ENCODE assay signal across 24 mouse cellular contexts in genomic region chr11:67577472-67577871, GRCm38 (mm10).
DNase-seq lines count a peak whose midpoint lies in the region; ATAC-seq and TF ChIP-seq lines count a peak whose summit lies in the region.
"Had no signal": no experiment of that assay in that cellular context is flagged by ENCODE, and none has a peak within 500 bp of the region (broad histone marks: within the 10 kb centered on the region; RNA-seq: fewer than 3 reads in every experiment).

No protein-coding gene starts in this region.

- intact Hi-C loops in heart, postnatal 14 days (cut with DNase I), result no loop called here

- dilution Hi-C loops in CH12.LX (cut with MboI; ENCODE audit: extremely low pct_ligation_motif_present, extremely low pct_unique_long_range_greater_than_20kb, low sequenced_read_pairs), result no loop called here

- peak; percentile 91 for TF ChIP-seq EP300 in CH12.LX (IDR thresholded peaks at IDR 0.05; ENCODE audit: low read length)

- TF ChIP-seq POLR2A in CH12.LX (IDR thresholded peaks at IDR 0.05; ENCODE audit: low read depth, low read length), result peak; percentile 31; the same call in 1 of the 2 replicates
- TF ChIP-seq POLR2A in bone marrow macrophage, adult 2 months (IDR thresholded peaks at IDR 0.05; ENCODE audit: borderline replicate concordance, low read depth, low read length), result no peak

- TF ChIP-seq CTCF in CH12.LX (conservative IDR thresholded peaks at IDR 0.05 in 1 of 2, IDR thresholded peaks at IDR 0.05 in 1 of 2; ENCODE audit: low read depth in 2 of 2, low read length in 2 of 2), result no peak
- no peak for TF ChIP-seq CTCF in bone marrow macrophage, adult 2 months (IDR thresholded peaks at IDR 0.05; ENCODE audit: low read depth, low read length)

- H3K79me2 ChIP-seq in CH12.LX (replicated peaks; ENCODE audit: control insufficient read depth, extremely low read depth, insufficient read depth, poor library complexity, severe bottlenecking), result no peaks in the 10 kb centered on the region

- H3K4me2 ChIP-seq in heart, embryonic 14.5 days (ENCODE audit: low read length), result no peak overlapping the region
- no peak overlapping the region for H3K4me2 ChIP-seq in kidney, embryonic 16.5 days (replicated peaks; ENCODE audit: low read depth, low read length)
- H3K4me2 ChIP-seq in CH12.LX (ENCODE audit: insufficient read depth, low read depth, poor library complexity, severe bottlenecking), result peak overlapping the region; percentile 92
- H3K4me2 ChIP-seq: liver, embryonic 15.5 days; lung, embryonic 15.5 days; midbrain, embryonic 11.5 days; neural tube, embryonic 15.5 days had no signal

- H3K4me3 ChIP-seq in heart, embryonic 14.5 days (ENCODE audit: control insufficient read depth in 1 of 2, insufficient read depth in 1 of 2, low read depth in 1 of 2, low read length in 2 of 2), result no peak overlapping the region
- no peak overlapping the region for H3K4me3 ChIP-seq in kidney, embryonic 16.5 days (ENCODE audit: low read length)
- H3K4me3 ChIP-seq in CH12.LX (replicated peaks in 1 of 3; ENCODE audit: low read depth in 2 of 3, low read length in 2 of 3, poor library complexity in 1 of 3), result peak overlapping the region; percentile 47 to 53 (median 50)
- no peak overlapping the region for H3K4me3 ChIP-seq in bone marrow macrophage, adult 2 months (ENCODE audit: insufficient read depth, low read length)
- H3K4me3 ChIP-seq: forebrain, embryonic 10.5 days; hindbrain, embryonic 10.5 days; liver, embryonic 15.5 days; lung, embryonic 15.5 days; neural tube, embryonic 15.5 days had no signal

- no peak; the same call in 1 of the 2 replicates for TF ChIP-seq RAD21 in CH12.LX (IDR thresholded peaks at IDR 0.05; ENCODE audit: low read depth, low read length)

- H3K27me3 ChIP-seq in heart, embryonic 14.5 days (ENCODE audit: control insufficient read depth, insufficient read depth, low read length), result no peaks in the 10 kb centered on the region
- H3K27me3 ChIP-seq in kidney, embryonic 16.5 days (ENCODE audit: insufficient read depth, low read length), result no peaks in the 10 kb centered on the region
- H3K27me3 ChIP-seq in CH12.LX (replicated peaks), result no peaks in the 10 kb centered on the region
- H3K27me3 ChIP-seq: liver, embryonic 15.5 days; lung, embryonic 15.5 days; neural tube, embryonic 15.5 days had no signal

- no peak overlapping the region for H3K9ac ChIP-seq in heart, embryonic 14.5 days (ENCODE audit: low read length)
- no peak overlapping the region for H3K9ac ChIP-seq in kidney, embryonic 16.5 days (replicated peaks; ENCODE audit: low read length)
- peak overlapping the region; percentile 54 for H3K9ac ChIP-seq in CH12.LX (ENCODE audit: insufficient read depth, low read depth)
- H3K9ac ChIP-seq: liver, embryonic 15.5 days; lung, embryonic 15.5 days; neural tube, embryonic 15.5 days had no signal

- 0 out of 4 replicates have a peak overlapping the region, but pooled peaks have one; percentile 12 to 21 for H3K27ac ChIP-seq in heart, embryonic 14.5 days (replicated peaks in 1 of 2; ENCODE audit: control insufficient read depth in 1 of 2, insufficient read depth in 1 of 2, low read depth in 2 of 2, low read length in 2 of 2)
- peak overlapping the region; percentile 57; the same call in 1 of the 2 replicates for H3K27ac ChIP-seq in kidney, embryonic 16.5 days (ENCODE audit: low read length)
- H3K27ac ChIP-seq in CH12.LX (ENCODE audit: insufficient read depth, low read depth), result peak overlapping the region; percentile 95
- H3K27ac ChIP-seq in bone marrow macrophage, adult 2 months (ENCODE audit: insufficient read depth, low read depth, low read length), result peak overlapping the region; percentile 95
- H3K27ac ChIP-seq: forebrain, embryonic 10.5 days; kidney, postnatal 0 days; liver, embryonic 15.5 days; lung, embryonic 15.5 days; neural tube, embryonic 15.5 days had no signal

- no peaks in the 10 kb centered on the region for H3K36me3 ChIP-seq in heart, embryonic 14.5 days (ENCODE audit: control insufficient read depth, insufficient read depth, low read length)
- H3K36me3 ChIP-seq in kidney, embryonic 16.5 days (ENCODE audit: insufficient read depth, low read length), result no peaks in the 10 kb centered on the region
- H3K36me3 ChIP-seq in CH12.LX (replicated peaks in 1 of 2; ENCODE audit: control insufficient read depth in 1 of 2, insufficient read depth in 1 of 2, low read length in 1 of 2), result peaks cover 0 to 13% of the 10 kb centered on the region in 2 experiments
- H3K36me3 ChIP-seq: forebrain, embryonic 10.5 days; hindbrain, embryonic 10.5 days; liver, embryonic 15.5 days; lung, embryonic 15.5 days; neural tube, embryonic 15.5 days had no signal

- 73% methylated on average over 5 of the region's 5 CpGs for WGBS in heart, embryonic 14.5 days
- WGBS in kidney, embryonic 16.5 days, result 55% methylated on average over 5 of the region's 5 CpGs

- H3K9me3 ChIP-seq in heart, embryonic 14.5 days (ENCODE audit: control insufficient read depth, low read length), result no peaks in the 10 kb centered on the region
- no peaks in the 10 kb centered on the region for H3K9me3 ChIP-seq in kidney, embryonic 16.5 days (ENCODE audit: low read length)
- no peaks in the 10 kb centered on the region for H3K9me3 ChIP-seq in CH12.LX (replicated peaks; ENCODE audit: low read length)
- H3K9me3 ChIP-seq: forebrain, embryonic 10.5 days; hindbrain, embryonic 10.5 days; liver, embryonic 15.5 days; lung, embryonic 15.5 days; neural tube, embryonic 15.5 days had no signal

- DNase-seq in heart, postnatal 14 days, result no peak
- no peak for DNase-seq in kidney, postnatal 25 days
- peak; percentile 87 for DNase-seq in CH12.LX (ENCODE audit: extremely low read depth)
- DNase-seq in spleen, postnatal 10 days (ENCODE audit: low spot score in 2 of 2), result no peak
- DNase-seq: adrenal gland, postnatal 25 days; cerebellum, adult 11 months; cerebellum, adult 9-11 months; gastrocnemius, postnatal 14 days; liver; right cerebral cortex, adult 18-20 months; thymus, adult 2 months; thymus, postnatal 4 days had no signal

- ATAC-seq in heart, embryonic 14.5 days (ENCODE audit: insufficient number of reproducible peaks, insufficient read depth, low FRiP score, low read depth), result no peak
- no peak for ATAC-seq in kidney, embryonic 16.5 days (ENCODE audit: low FRiP score, low TSS enrichment)
- ATAC-seq: forebrain, embryonic 16.5 days; intestine, postnatal 0 days had no signal

- in situ Hi-C loops in CH12.LX (cut with MboI; ENCODE audit: low pct_ligation_motif_present, low pct_unique_long_range_greater_than_20kb, low sequenced_read_pairs), result no loop called here

- H3K4me1 ChIP-seq in heart, embryonic 14.5 days (ENCODE audit: control insufficient read depth in 2 of 2, insufficient read depth in 2 of 2, low read length in 2 of 2), result peaks cover 17 to 18% of the 10 kb centered on the region in 2 experiments
- peaks cover 43% of the 10 kb centered on the region for H3K4me1 ChIP-seq in kidney, embryonic 16.5 days (ENCODE audit: insufficient read depth, low read length)
- H3K4me1 ChIP-seq in CH12.LX (ENCODE audit: control insufficient read depth in 1 of 2, insufficient read depth in 2 of 2), result peaks cover 40 to 89% of the 10 kb centered on the region in 2 experiments
- H3K4me1 ChIP-seq in bone marrow macrophage, adult 2 months (ENCODE audit: control insufficient read depth, insufficient read depth, low read length), result peaks cover 81% of the 10 kb centered on the region

TF ChIP-seq in CH12.LX, 34 proteins besides CTCF, POLR2A, EP300 and RAD21 (continues in another document):
- peak; percentile 74; the same call in 1 of the 2 replicates for TF ChIP-seq MAFK (IDR thresholded peaks at IDR 0.05; ENCODE audit: insufficient replicate concordance, low read length)
- peak; percentile 98 for TF ChIP-seq MEF2A (IDR thresholded peaks at IDR 0.05; ENCODE audit: borderline replicate concordance, low read depth, low read length)
- no peak for TF ChIP-seq ZMIZ1 (IDR thresholded peaks at IDR 0.05; ENCODE audit: low read depth, low read length)
- TF ChIP-seq ELF1 (IDR thresholded peaks at IDR 0.05; ENCODE audit: low read depth, low read length), result no peak
- no peak for TF ChIP-seq ZKSCAN1 (IDR thresholded peaks at IDR 0.05; ENCODE audit: borderline replicate concordance, low read depth, low read length)
- TF ChIP-seq USF1 (IDR thresholded peaks at IDR 0.05; ENCODE audit: low read depth, low read length), result no peak
- peak; percentile 97 for TF ChIP-seq ETS1 (conservative IDR thresholded peaks at IDR 0.05; ENCODE audit: low read depth, low read length)
- no peak for TF ChIP-seq USF2 (conservative IDR thresholded peaks at IDR 0.05; ENCODE audit: low read depth, low read length)
- TF ChIP-seq PAX5 (IDR thresholded peaks at IDR 0.05; ENCODE audit: low read length), result no peak
- no peak for TF ChIP-seq KAT2A (IDR thresholded peaks at IDR 0.05; ENCODE audit: insufficient replicate concordance, low read length)
- peak; percentile 87 for TF ChIP-seq JUN (IDR thresholded peaks at IDR 0.05; ENCODE audit: insufficient read depth, low read depth, low read length)
- TF ChIP-seq MAX (IDR thresholded peaks at IDR 0.05; ENCODE audit: low read length), result peak; percentile 48; the same call in 1 of the 2 replicates
- peak; percentile 98 for TF ChIP-seq IRF4 (IDR thresholded peaks at IDR 0.05; ENCODE audit: low read depth, low read length)
- TF ChIP-seq BHLHE40 (IDR thresholded peaks at IDR 0.05; ENCODE audit: low read depth, low read length), result peak; percentile 92
- TF ChIP-seq MXI1 (IDR thresholded peaks at IDR 0.05; ENCODE audit: low read depth, low read length), result peak; percentile 46; the same call in 1 of the 2 replicates
- TF ChIP-seq SIN3A (IDR thresholded peaks at IDR 0.05; ENCODE audit: low read length), result peak; percentile 77
- peak; percentile 97 for TF ChIP-seq TCF12 (IDR thresholded peaks at IDR 0.05; ENCODE audit: low read depth, low read length)
- TF ChIP-seq UBTF (IDR thresholded peaks at IDR 0.05; ENCODE audit: low read depth, low read length), result no peak
- TF ChIP-seq ZC3H11A (IDR thresholded peaks at IDR 0.05; ENCODE audit: low read depth, low read length), result no peak
- TF ChIP-seq CHD2 (IDR thresholded peaks at IDR 0.05; ENCODE audit: low read length), result no peak
- TF ChIP-seq MAZ (IDR thresholded peaks at IDR 0.05; ENCODE audit: low read depth, low read length), result 0 out of 2 replicates have a peak, but pooled peaks have one; percentile 33
- no peak; the same call in 1 of the 2 replicates for TF ChIP-seq E2F4 (IDR thresholded peaks at IDR 0.05; ENCODE audit: insufficient replicate concordance, low read depth, low read length)
- no peak for TF ChIP-seq POLR2AphosphoS2 (IDR thresholded peaks at IDR 0.05; ENCODE audit: low read depth, low read length)
- TF ChIP-seq NRF1 (IDR thresholded peaks at IDR 0.05; ENCODE audit: low read depth, low read length), result no peak
- TF ChIP-seq HCFC1 (IDR thresholded peaks at IDR 0.05; ENCODE audit: low read depth, low read length), result no peak
- TF ChIP-seq ZNF384 (IDR thresholded peaks at IDR 0.05; ENCODE audit: low read depth, low read length), result no peak
- TF ChIP-seq SMC3 (IDR thresholded peaks at IDR 0.05; ENCODE audit: low read depth, low read length), result no peak; the same call in 1 of the 2 replicates
- TF ChIP-seq MYC (IDR thresholded peaks at IDR 0.05; ENCODE audit: low read depth, low read length), result peak; percentile 81

Comparison
In these comparisons a context has a peak if more than half of its experiments do, and no peak if none do; other contexts are left out.
1. H3K27ac ChIP-seq: peak in every context shown above with its lines; median percentile 95 in CH12.LX; 95 in bone marrow macrophage, adult 2 months; 57 in kidney, embryonic 16.5 days; 16 in heart, embryonic 14.5 days.
2. H3K4me3 ChIP-seq: peak in CH12.LX (3 of 3); none in heart, embryonic 14.5 days (0 of 2), kidney, embryonic 16.5 days (single experiment) and bone marrow macrophage, adult 2 months (single experiment).